Mouse (Mus musculus) CH12.LX (cell line): ENCODE results near the gene Gtse1.

ENCODE experiments used
- CTCF ChIP-seq, 2 experiments: IDR thresholded peaks in 1 of 2; conservative IDR thresholded peaks in 1 of 2; 2 replicates each; pipeline ENCODE4 v1.5.1; 2011 to 2012; ENCODE audit warnings: low read depth in 2 of 2, low read length in 2 of 2, improper control_type of control experiment in 1 of 2, inconsistent platforms in 1 of 2, mild to moderate bottlenecking in 1 of 2, moderate library complexity in 1 of 2
- JUND ChIP-seq: conservative IDR thresholded peaks from 2 replicates; pipeline ENCODE4 v1.6.1; 2011; ENCODE audit warnings: low read depth, low read length, improper control_type of control experiment
- MYC ChIP-seq: IDR thresholded peaks from 2 replicates; pipeline ENCODE4 v1.6.1; 2011; ENCODE audit warnings: low read depth, mild to moderate bottlenecking, improper control_type of control experiment, low read length
- POLR2A ChIP-seq: IDR thresholded peaks from 2 replicates; pipeline ENCODE4 v1.6.1; 2011; ENCODE audit warnings: low read depth, mild to moderate bottlenecking, improper control_type of control experiment, low read length
- USF1 ChIP-seq: IDR thresholded peaks from 2 replicates; pipeline ENCODE4 v1.6.1; 2014; ENCODE audit warnings: low read depth, mild to moderate bottlenecking, inconsistent platforms, low read length, improper control_type of control experiment
- USF2 ChIP-seq: conservative IDR thresholded peaks from 2 replicates; pipeline ENCODE4 v1.6.1; 2011; ENCODE audit warnings: low read depth, low read length, improper control_type of control experiment

DNA sequence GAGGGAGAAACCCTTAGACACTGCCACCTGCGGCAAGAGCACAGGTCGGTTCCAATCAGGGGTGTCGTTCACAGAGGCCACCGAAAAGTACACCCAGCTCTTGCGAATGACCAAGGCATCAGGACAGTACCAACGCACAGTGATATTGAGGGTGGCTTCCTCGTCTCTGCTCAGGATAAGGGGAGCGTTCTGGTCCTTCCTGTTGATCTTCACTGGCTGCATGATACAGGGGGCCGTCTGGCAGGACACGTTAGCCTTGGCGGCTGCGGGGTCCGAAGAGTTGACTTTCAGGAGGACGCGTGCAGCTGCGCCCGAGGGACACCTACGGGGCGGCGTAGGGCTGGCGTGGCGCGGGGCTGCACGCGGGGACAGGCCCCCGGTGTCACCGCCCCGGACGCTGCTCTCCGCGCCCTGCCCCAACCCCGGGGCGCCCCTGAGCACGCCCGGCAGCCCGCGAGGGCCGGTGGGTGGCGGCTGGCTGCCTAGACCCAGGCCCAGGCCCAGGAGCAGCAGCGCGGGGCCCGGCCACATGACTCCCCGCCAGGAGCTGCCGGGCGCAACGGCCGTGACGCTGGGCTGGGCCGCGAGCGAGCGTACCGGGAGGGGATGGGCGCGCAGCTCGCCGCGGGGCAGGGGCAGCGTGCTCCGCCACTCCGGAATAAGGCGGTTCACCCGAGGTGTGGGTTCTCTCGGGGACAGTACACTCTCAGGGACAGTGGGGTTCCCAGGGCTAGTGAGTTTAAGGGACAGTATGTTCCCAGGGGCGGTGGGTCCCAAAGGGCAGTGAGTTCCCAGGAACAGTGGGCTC, 38.1 kb upstream of the Gtse1 start, which contains the start of gene Pkdrej:
- no peak for TF ChIP-seq USF2
- TF ChIP-seq MYC = no peak
- no peak for TF ChIP-seq POLR2A
- no peak for TF ChIP-seq JUND
- no peak for TF ChIP-seq CTCF (conservative IDR thresholded peaks at IDR 0.05 in 1 of 2, IDR thresholded peaks at IDR 0.05 in 1 of 2; ENCODE audit: low read depth in 2 of 2, low read length in 2 of 2)
- no peak for TF ChIP-seq USF1
